Mouse (Mus musculus) spleen, adult 2 months (tissue): ENCODE data around the gene Cox19. TPM values are rescaled to one million over a fixed set of nuclear protein-coding genes. Genes with fewer than 3 reads are reported as not detected.
A peak's percentile ranks its signal among the peaks of the same experiment; 100 is the strongest.

Experiments used
- DNase-seq, 2 experiments: peaks; one replicate each; pipeline versions ENCODE4 v3.0.0 to v3.0.0-alpha.2; 2012 to 2021; ENCODE audit warnings: low spot score in 2 of 2, low read depth in 1 of 2
- H3K27ac ChIP-seq: fragments of 200-500 bp; 2 replicates; pipeline ENCODE4 v1.5.1; 2012; ENCODE audit warnings: low read length, inconsistent platforms; ENCODE audit not compliant: insufficient read depth
- H3K27me3 ChIP-seq: fragments of 200-500 bp; 2 replicates; pipeline ENCODE4 v1.6.1; 2012; ENCODE audit warnings: mild to moderate bottlenecking, moderate library complexity, low read length, inconsistent platforms; ENCODE audit not compliant: control insufficient read depth, insufficient read depth
- H3K36me3 ChIP-seq: fragments of 200-500 bp; 2 replicates; pipeline ENCODE4 v1.6.1; 2012; ENCODE audit warnings: mild to moderate bottlenecking, low read length, inconsistent platforms; ENCODE audit not compliant: control insufficient read depth, insufficient read depth
- H3K4me1 ChIP-seq: fragments of 200-500 bp; 2 replicates; pipeline ENCODE4 v1.6.1; 2011; ENCODE audit warnings: inconsistent platforms; ENCODE audit not compliant: control insufficient read depth, insufficient read depth, insufficient read length
- H3K4me3 ChIP-seq: fragments of 200-500 bp; 2 replicates; pipeline ENCODE4 v1.5.1; 2011; ENCODE audit warnings: mild to moderate bottlenecking, inconsistent platforms; ENCODE audit not compliant: insufficient read depth, insufficient read length; ENCODE audit errors: extremely low read depth
- CTCF ChIP-seq: fragments of 200-500 bp; IDR thresholded peaks from 2 replicates; pipeline ENCODE4 v1.5.1; 2011; ENCODE audit warnings: mild to moderate bottlenecking, inconsistent platforms; ENCODE audit not compliant: insufficient read depth, insufficient read length, insufficient replicate concordance; ENCODE audit errors: extremely low read depth
- POLR2A ChIP-seq: fragments of 200-500 bp; IDR thresholded peaks from 2 replicates; pipeline ENCODE4 v1.6.1; 2011; ENCODE audit warnings: low read depth, low read length, inconsistent platforms
- WGBS: fragments of 180-500 bp; shearing (Covaris S2); methylation state at CpG from one replicate; pipeline ENCODE4 v1.1.7; 2018; 5-methylcytosine and 5-hydroxymethylcytosine counted together
- polyA plus RNA-seq: library from polyadenylated mRNA; depleted of rRNA; stranded (reverse); fragments of >200 nt; gene quantifications from 2 replicates; pipeline ENCODE4 v1.2.3, GENCODE M21; 2012

Gene Cox19
- polyA plus RNA-seq, 1 experiment: 27.2 TPM

- Histone ChIP-seq H3K27ac (no peak overlapping the region), H3K4me1 (peaks cover 2% of the 10 kb centered on the region; the same call in 1 of the 2 replicates), H3K27me3 (no peaks in the 10 kb centered on the region), H3K36me3 (no peaks in the 10 kb centered on the region), H3K4me3 (no peak overlapping the region)
- no peak for DNase-seq
- 58% methylated on average over 7 of the region's 7 CpGs for WGBS
- TF ChIP-seq CTCF (no peak), POLR2A (no peak)
These were observed 23.6 kb downstream of the Cox19 start for GRCm38 (mm10) chr5:139327634-139328020.

DNA sequence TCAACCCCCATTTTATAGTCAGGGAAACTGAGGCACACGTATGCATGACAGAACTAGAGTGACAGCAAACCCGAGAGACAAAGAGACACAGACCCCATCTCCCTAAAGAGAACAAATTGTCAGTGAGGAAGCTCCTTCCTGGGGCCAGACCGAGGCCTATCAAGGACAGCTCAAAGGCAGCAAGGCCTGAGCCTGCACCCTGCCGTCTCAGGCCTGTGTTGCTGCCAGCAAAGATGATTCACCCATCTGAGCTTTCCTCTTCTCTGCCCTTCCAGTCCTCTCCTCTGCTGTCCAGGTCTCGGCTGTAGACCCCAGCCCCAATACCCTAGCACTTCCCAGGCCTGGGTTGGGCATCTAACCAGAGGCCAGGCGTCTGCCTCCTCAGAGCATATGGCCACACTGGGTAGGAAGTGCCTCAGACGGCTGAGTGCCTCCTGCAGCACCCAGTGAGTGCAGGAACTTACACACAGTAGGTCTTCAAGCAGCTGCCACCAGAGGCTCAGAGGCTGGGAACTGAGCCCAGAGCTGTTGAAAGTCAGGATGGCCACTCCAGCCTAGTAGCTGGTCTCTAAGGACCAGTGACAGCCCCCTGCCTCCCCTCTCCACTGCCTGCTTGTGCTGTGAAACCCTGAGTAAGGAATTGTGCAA is 24.1 kb downstream of the Cox19 start:
- no peak overlapping the region for H3K4me3 ChIP-seq
- 85% methylated on average over 7 of the region's 7 CpGs for WGBS
- H3K36me3 ChIP-seq: no peaks in the 10 kb centered on the region
- peaks cover 2% of the 10 kb centered on the region; the same call in 1 of the 2 replicates for H3K4me1 ChIP-seq
- DNase-seq: no peak
- no peak overlapping the region for H3K27ac ChIP-seq
- no peaks in the 10 kb centered on the region for H3K27me3 ChIP-seq
- no peak for TF ChIP-seq POLR2A
- no peak for TF ChIP-seq CTCF

- H3K4me3 ChIP-seq: no peak overlapping the region
- TF ChIP-seq CTCF (no peak), POLR2A (no peak)
- no peak overlapping the region for H3K27ac ChIP-seq
- H3K36me3 ChIP-seq: no peaks in the 10 kb centered on the region
- DNase-seq: no peak
- peaks cover 2% of the 10 kb centered on the region; the same call in 1 of the 2 replicates for H3K4me1 ChIP-seq
- 64% methylated on average over 13 of the region's 13 CpGs for WGBS
- H3K27me3 ChIP-seq: no peaks in the 10 kb centered on the region
These were observed 25.0 kb downstream of the Cox19 start for GRCm38 (mm10) chr5:139326111-139326696.

DNA sequence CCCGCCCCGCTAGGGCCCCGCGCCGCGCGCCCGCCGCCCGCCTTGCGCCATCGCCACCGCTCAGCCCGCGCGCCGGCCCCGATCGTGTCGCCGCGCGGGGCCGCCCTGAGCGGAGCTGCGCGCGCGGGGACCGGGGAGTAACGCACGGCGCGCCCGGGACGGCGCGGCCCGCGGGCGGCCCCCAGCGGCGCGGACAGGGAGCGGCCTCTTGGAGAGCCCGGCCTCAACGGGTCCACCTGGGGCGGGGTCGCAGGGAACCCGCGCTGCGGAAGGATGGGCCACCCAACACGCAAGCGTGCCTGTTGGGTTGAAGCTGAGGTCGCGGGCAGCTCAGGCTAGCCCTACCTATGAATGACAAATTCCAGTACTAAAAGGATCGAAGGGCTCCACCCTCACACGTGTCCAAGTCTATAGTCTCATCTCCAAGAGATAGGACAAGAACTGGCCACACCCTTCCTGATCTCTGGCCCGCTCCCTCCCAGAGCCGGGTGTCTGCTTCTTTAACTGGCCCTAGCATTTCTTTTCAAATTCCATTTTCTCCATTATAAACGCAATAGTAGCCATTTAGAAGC is 25.7 kb downstream of the Cox19 start, which contains the start of gene Adap1:
TSS of gene Adap1 (minus strand) at position 228 of the 572 bp plus-strand sequence.
- TF ChIP-seq POLR2A: no peak
- TF ChIP-seq CTCF: peak; percentile 70
- peak within 1 kb of the TSS; percentile 69; the same call in 1 of the 2 replicates for H3K4me3 ChIP-seq
- no peaks in the 10 kb centered on the region for H3K27me3 ChIP-seq
- H3K27ac ChIP-seq: peak within 1 kb of the TSS; percentile 50
- WGBS: 6% methylated on average over 58 of the region's 61 CpGs
- DNase-seq: peak in 1 of 2 experiments; percentile 70
- no peaks in the 10 kb centered on the region for H3K36me3 ChIP-seq
- H3K4me1 ChIP-seq: peaks cover 2% of the 10 kb centered on the region; the same call in 1 of the 2 replicates

DNA sequence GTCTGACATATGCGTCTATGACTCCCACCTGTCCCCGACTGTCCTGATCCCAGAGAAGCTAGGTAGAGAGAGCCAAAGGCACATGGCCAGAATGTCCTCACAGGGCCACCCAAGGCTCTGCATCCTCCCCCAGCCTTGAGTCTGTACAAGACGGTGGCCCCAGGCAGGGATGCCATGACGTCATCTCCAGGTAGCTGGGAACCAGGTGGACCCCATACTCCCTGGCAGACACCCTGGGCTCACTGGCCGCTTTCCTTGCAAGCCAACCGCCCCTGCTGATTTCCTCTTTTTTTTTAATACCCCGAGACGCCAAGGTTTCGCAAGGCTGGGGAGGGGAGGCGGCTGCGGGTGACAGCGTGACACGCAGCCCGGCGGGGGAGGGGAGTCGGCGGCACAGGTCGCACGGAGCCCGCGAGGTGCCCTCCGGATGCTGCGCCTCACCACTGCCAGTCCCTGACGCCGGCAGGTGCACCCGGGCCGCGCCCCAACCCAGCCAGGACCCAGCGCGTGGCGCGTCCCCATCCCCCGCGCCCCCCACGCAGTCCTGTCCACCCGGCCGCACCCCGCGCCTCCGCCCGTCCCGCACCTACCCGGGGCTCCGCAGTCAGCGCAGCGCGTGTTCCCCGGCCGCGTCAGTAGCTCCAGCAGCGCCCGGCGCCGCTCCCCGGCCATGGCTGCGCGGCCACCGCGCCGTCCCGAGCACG is 26.4 kb downstream of the Cox19 start:
- peak overlapping the region; percentile 50 for H3K27ac ChIP-seq
- peak in 1 of 2 experiments; percentile 62 for DNase-seq
- peaks cover 2% of the 10 kb centered on the region; the same call in 1 of the 2 replicates for H3K4me1 ChIP-seq
- WGBS: 2% methylated on average over 55 of the region's 62 CpGs
- H3K36me3 ChIP-seq: no peaks in the 10 kb centered on the region
- H3K27me3 ChIP-seq: no peaks in the 10 kb centered on the region
- TF ChIP-seq CTCF (no peak), POLR2A (no peak)
- peak overlapping the region; percentile 69; the same call in 1 of the 2 replicates for H3K4me3 ChIP-seq

GRCm38 (mm10) chr5:139324045-139324491 is 27.1 kb downstream of the Cox19 start:
- Histone ChIP-seq H3K27ac (peak overlapping the region; percentile 40), H3K36me3 (no peaks in the 10 kb centered on the region), H3K27me3 (no peaks in the 10 kb centered on the region), H3K4me1 (peaks cover 2% of the 10 kb centered on the region; the same call in 1 of the 2 replicates), H3K4me3 (peak overlapping the region; percentile 69; the same call in 1 of the 2 replicates)
- 34% methylated on average over 5 of the region's 5 CpGs for WGBS
- no peak for DNase-seq
- TF ChIP-seq POLR2A (no peak), CTCF (no peak)
